Mouse (Mus musculus): ENCODE data around the gene Rorc. TPM values are rescaled to one million over a fixed set of nuclear protein-coding genes. Genes with fewer than 3 reads are reported as not detected.

Rorc gene
- polyA plus RNA-seq, 1 experiment from 2014 or later = 0.08 TPM

DNA sequence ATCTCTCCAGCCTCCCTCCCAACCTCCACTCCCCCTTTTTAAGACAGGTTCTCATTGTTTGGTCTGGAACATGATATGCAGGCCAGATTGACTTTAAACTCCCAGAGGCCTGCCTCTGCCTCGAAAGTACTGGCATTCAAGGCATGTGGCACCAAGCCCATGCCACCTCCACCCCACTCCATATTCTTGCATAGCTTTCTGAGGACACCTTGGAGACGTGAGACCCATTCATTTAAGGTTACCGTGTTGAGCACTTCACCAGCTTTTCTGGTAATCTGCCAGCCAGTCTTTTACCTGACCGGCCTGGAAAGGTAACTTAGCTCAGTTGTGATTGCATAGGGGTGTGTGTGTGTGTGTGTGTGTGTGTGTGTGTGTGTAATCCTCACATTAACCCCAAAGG lies 33.0 kb downstream of the Rorc start:
- 76% methylated on average over 4 of the region's 4 CpGs for WGBS
- no peak overlapping the region for H3K27ac ChIP-seq (ENCODE audit: low read depth, low read length)
- H3K4me2 ChIP-seq (replicated peaks; ENCODE audit: low read depth, low read length) = no peak overlapping the region

DNA sequence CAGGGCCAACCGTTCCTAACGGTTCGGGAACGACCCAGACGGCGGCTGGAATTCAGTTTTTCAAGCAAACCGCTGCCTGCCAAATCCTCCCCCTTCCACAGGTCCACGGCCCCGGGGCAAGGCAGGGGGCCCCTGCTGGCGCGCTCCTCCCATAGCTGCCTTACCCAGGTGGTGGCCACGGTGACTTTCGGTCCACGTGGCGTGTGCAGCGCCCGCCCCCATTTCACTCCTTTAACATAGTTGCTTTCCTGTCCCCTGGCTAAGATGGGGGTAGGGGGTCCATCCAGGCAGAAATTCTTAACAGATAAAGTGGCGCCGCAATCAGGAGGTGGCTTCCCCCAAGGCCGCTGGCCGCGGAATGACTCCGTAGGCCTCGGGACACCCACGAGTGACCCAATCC lies 39.9 kb downstream of the Rorc start:
- DNase-seq (ENCODE audit: low spot score) (no peak), ATAC-seq (ENCODE audit: low FRiP score) (peak; percentile 68)
- peak overlapping the region; percentile 62 for H3K9ac ChIP-seq (ENCODE audit: low read depth, low read length)
- 0 out of 2 replicates have a peak, but pooled peaks cover 3% of the 10 kb centered on the region for H3K4me1 ChIP-seq (replicated peaks; ENCODE audit: control insufficient read depth, insufficient read depth, low read length)
- H3K4me3 ChIP-seq (ENCODE audit: low read depth, low read length) = peak overlapping the region; percentile 49
- peak overlapping the region; percentile 52; the same call in 1 of the 2 replicates for H3K27ac ChIP-seq (ENCODE audit: low read depth, low read length)
- H3K36me3 ChIP-seq (ENCODE audit: control insufficient read depth, insufficient read depth, low read length) = no peaks in the 10 kb centered on the region
- H3K9me3 ChIP-seq (ENCODE audit: control insufficient read depth, low read length) = no peaks in the 10 kb centered on the region
- H3K27me3 ChIP-seq (ENCODE audit: control insufficient read depth, insufficient read depth, low read length) = no peaks in the 10 kb centered on the region
- 8% methylated on average over 22 of the region's 25 CpGs for WGBS
- H3K4me2 ChIP-seq (replicated peaks; ENCODE audit: low read depth, low read length) = peak overlapping the region; percentile 90

More for the DNA sequence above, 33.0 kb downstream of the Rorc start:
- Histone ChIP-seq H3K9ac (ENCODE audit: low read depth, low read length) (no peak overlapping the region), H3K36me3 (ENCODE audit: control insufficient read depth, insufficient read depth, low read length) (no peaks in the 10 kb centered on the region), H3K4me1 (replicated peaks; ENCODE audit: control insufficient read depth, insufficient read depth, low read length) (peaks cover 2% of the 10 kb centered on the region; the same call in 1 of the 2 replicates), H3K4me3 (ENCODE audit: low read depth, low read length) (no peak overlapping the region), H3K27me3 (ENCODE audit: control insufficient read depth, insufficient read depth, low read length) (no peaks in the 10 kb centered on the region; the same call in 1 of the 2 replicates), H3K9me3 (ENCODE audit: control insufficient read depth, low read length) (no peaks in the 10 kb centered on the region)
- ATAC-seq (ENCODE audit: low FRiP score) = no peak
- no peak for DNase-seq (ENCODE audit: low spot score)

DNA sequence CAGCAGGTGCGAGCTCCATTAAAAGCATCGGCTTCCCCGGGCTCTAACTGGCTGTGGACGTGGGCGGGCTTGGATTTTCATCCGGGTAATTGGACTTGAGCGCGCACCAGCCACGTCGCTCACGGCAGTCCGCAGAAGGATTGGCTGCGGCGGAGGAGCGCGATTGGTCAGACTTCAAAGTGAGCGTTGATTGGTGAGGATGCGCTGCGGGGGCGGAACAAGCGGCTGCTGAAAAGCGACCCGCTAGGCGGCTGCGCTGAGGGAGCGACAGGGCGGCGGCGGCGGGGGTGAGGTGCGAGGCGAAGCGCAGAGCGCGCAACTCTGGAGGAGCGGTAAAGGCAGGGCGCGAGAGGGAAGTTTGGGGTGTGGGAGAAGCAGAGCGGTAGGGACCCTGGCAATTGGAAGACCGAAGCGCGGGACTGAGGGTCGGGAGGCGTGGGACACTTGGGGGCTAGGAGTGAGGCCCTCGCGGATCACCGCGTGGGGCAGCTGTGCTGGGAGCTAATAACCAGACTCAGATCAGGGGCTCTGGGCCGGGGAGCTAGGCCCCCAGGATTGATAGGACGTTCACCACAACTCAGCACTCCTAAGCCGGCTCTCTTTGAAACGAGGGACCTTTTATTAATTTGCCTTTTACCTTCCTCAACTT lies 40.6 kb downstream of the Rorc start, which contains the start of gene Tdrkh:
TSS of gene Tdrkh (plus strand) at position 243 of the 649 bp plus-strand sequence.
- peak within 1 kb of the TSS; percentile 52; the same call in 1 of the 2 replicates for H3K27ac ChIP-seq (ENCODE audit: low read depth, low read length)
- 0 out of 2 replicates have a peak, but pooled peaks cover 3% of the 10 kb centered on the region for H3K4me1 ChIP-seq (replicated peaks; ENCODE audit: control insufficient read depth, insufficient read depth, low read length)

DNA sequence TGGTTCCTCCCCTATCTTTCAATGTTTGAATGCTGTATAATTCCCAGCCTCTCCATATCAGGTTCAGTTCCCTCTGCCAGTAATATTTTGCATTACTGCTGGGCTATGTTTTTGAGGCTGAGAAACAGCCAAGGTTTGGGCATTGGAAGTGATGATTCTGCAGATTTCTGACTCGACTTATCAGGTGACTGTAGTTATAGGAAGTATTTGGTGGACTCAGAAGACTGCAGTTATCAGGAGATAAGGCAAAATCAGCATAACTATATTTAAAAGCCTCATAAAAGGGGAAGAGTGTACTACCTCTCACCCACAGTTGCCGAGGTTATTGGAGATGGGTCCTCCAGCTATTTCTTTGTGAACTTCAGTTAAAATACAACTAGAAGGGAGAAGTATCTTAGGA lies 58.4 kb downstream of the Rorc start:
- DNase-seq (ENCODE audit: low spot score) = no peak
- no peak overlapping the region for H3K4me2 ChIP-seq (replicated peaks; ENCODE audit: low read depth, low read length)
- ATAC-seq (ENCODE audit: low FRiP score) = no peak
- WGBS = 79% methylated on average over 2 of the region's 2 CpGs
- H3K9me3 ChIP-seq (ENCODE audit: control insufficient read depth, low read length) = no peaks in the 10 kb centered on the region
- no peak overlapping the region for H3K9ac ChIP-seq (ENCODE audit: low read depth, low read length)
- H3K4me1 ChIP-seq (replicated peaks; ENCODE audit: control insufficient read depth, insufficient read depth, low read length) = no peaks in the 10 kb centered on the region
- H3K27ac ChIP-seq (ENCODE audit: low read depth, low read length) = no peak overlapping the region
- H3K27me3 ChIP-seq (ENCODE audit: control insufficient read depth, insufficient read depth, low read length) = no peaks in the 10 kb centered on the region
- H3K36me3 ChIP-seq (ENCODE audit: control insufficient read depth, insufficient read depth, low read length) = no peaks in the 10 kb centered on the region
- H3K4me3 ChIP-seq (ENCODE audit: low read depth, low read length) = no peak overlapping the region

More for the DNA sequence above, 40.6 kb downstream of the Rorc start, which contains the start of gene Tdrkh:
- 9% methylated on average over 52 of the region's 52 CpGs for WGBS
- DNase-seq (ENCODE audit: low spot score) = peak; percentile 96
- peak within 1 kb of the TSS; percentile 49 for H3K4me3 ChIP-seq (ENCODE audit: low read depth, low read length)
- ATAC-seq (ENCODE audit: low FRiP score) = peak; percentile 98
- no peaks in the 10 kb centered on the region for H3K9me3 ChIP-seq (ENCODE audit: control insufficient read depth, low read length)
- H3K9ac ChIP-seq (ENCODE audit: low read depth, low read length) = peak within 1 kb of the TSS; percentile 62
- no peaks in the 10 kb centered on the region for H3K27me3 ChIP-seq (ENCODE audit: control insufficient read depth, insufficient read depth, low read length)
- peak within 1 kb of the TSS; percentile 90 for H3K4me2 ChIP-seq (replicated peaks; ENCODE audit: low read depth, low read length)
- no peaks in the 10 kb centered on the region for H3K36me3 ChIP-seq (ENCODE audit: control insufficient read depth, insufficient read depth, low read length)

DNA sequence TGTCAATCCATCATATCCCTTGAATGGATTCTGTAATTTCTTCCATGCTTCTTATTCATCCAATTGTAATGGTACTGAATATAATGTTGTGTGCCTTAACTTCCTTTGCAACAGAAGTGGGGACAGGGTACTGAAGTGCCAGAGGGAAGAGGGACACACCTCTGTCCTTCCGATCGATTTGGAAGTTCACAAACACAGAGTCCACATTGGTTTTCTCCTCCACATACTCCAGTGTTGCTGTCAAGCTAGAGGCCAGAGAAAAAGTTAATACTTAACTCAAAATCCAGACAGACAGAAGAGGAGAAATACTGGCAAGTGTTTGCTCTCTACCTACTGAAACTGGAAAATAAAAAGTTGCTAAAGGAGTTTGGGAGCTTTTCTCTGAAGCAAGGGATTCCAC lies 61.7 kb downstream of the Rorc start:
- no peak for DNase-seq (ENCODE audit: low spot score)
- ATAC-seq (ENCODE audit: low FRiP score) = no peak
- WGBS = 91% methylated on average over 2 of the region's 2 CpGs
- Histone ChIP-seq H3K9me3 (ENCODE audit: control insufficient read depth, low read length) (no peaks in the 10 kb centered on the region), H3K27me3 (ENCODE audit: control insufficient read depth, insufficient read depth, low read length) (no peaks in the 10 kb centered on the region), H3K4me1 (replicated peaks; ENCODE audit: control insufficient read depth, insufficient read depth, low read length) (no peaks in the 10 kb centered on the region), H3K4me2 (replicated peaks; ENCODE audit: low read depth, low read length) (no peak overlapping the region), H3K4me3 (ENCODE audit: low read depth, low read length) (no peak overlapping the region), H3K36me3 (ENCODE audit: control insufficient read depth, insufficient read depth, low read length) (no peaks in the 10 kb centered on the region), H3K9ac (ENCODE audit: low read depth, low read length) (no peak overlapping the region), H3K27ac (ENCODE audit: low read depth, low read length) (no peak overlapping the region)

DNA sequence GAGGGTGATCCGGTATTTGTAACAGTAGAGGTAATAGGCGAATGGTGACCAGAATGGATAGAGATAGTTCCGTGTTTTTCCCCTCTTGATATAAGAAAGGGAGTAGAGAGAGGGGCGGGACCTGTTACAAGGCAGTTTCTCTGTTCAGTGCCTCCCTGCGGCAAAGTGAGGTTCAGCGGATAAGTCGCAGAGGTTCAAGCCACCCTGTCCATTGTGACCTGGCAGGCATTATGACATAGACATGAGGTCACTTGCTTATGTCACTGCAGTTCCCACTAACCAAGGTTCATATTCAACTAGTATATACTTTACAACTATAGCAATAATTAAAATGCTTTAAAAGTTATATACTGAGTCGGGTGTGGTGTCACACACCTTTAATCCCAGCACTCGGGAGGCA lies 63.8 kb downstream of the Rorc start:
- Histone ChIP-seq H3K36me3 (ENCODE audit: control insufficient read depth, insufficient read depth, low read length) (no peaks in the 10 kb centered on the region), H3K4me2 (replicated peaks; ENCODE audit: low read depth, low read length) (no peak overlapping the region), H3K4me3 (ENCODE audit: low read depth, low read length) (no peak overlapping the region), H3K27ac (ENCODE audit: low read depth, low read length) (no peak overlapping the region), H3K9me3 (ENCODE audit: control insufficient read depth, low read length) (no peaks in the 10 kb centered on the region), H3K9ac (ENCODE audit: low read depth, low read length) (no peak overlapping the region), H3K27me3 (ENCODE audit: control insufficient read depth, insufficient read depth, low read length) (no peaks in the 10 kb centered on the region), H3K4me1 (replicated peaks; ENCODE audit: control insufficient read depth, insufficient read depth, low read length) (no peaks in the 10 kb centered on the region)
- ATAC-seq (ENCODE audit: low FRiP score) (no peak), DNase-seq (ENCODE audit: low spot score) (no peak)
- 87% methylated on average over 9 of the region's 9 CpGs for WGBS

DNA sequence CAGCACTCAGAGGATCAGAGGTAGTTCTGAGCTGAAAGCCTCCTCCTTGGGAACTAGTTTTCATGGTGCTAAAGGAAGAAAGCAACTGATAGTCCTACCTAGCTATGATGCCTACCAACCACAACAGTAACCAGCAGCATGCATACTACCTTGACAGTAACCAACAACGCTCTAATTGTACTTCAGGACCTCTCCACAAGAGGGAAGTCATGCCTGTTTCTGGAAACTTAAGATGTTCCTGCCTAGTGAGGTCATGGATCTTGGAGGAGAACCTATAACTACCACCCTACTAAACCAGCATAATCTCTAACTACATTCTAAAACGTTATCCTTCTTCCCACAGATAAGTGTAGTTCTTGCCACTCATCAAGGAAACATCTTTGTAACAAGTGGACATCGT lies 68.6 kb downstream of the Rorc start:
- H3K4me2 ChIP-seq (replicated peaks; ENCODE audit: low read depth, low read length) = no peak overlapping the region
- ATAC-seq (ENCODE audit: low FRiP score) (no peak), DNase-seq (ENCODE audit: low spot score) (no peak)
- no peak overlapping the region for H3K4me3 ChIP-seq (ENCODE audit: low read depth, low read length)
- no peaks in the 10 kb centered on the region for H3K36me3 ChIP-seq (ENCODE audit: control insufficient read depth, insufficient read depth, low read length)
- peaks cover 2% of the 10 kb centered on the region; the same call in 1 of the 2 replicates for H3K4me1 ChIP-seq (replicated peaks; ENCODE audit: control insufficient read depth, insufficient read depth, low read length)
- no peaks in the 10 kb centered on the region for H3K27me3 ChIP-seq (ENCODE audit: control insufficient read depth, insufficient read depth, low read length)
- H3K9me3 ChIP-seq (ENCODE audit: control insufficient read depth, low read length) = no peaks in the 10 kb centered on the region
- WGBS = 44% methylated on average over 3 of the region's 3 CpGs
- H3K9ac ChIP-seq (ENCODE audit: low read depth, low read length) = no peak overlapping the region
- no peak overlapping the region for H3K27ac ChIP-seq (ENCODE audit: low read depth, low read length)

DNA sequence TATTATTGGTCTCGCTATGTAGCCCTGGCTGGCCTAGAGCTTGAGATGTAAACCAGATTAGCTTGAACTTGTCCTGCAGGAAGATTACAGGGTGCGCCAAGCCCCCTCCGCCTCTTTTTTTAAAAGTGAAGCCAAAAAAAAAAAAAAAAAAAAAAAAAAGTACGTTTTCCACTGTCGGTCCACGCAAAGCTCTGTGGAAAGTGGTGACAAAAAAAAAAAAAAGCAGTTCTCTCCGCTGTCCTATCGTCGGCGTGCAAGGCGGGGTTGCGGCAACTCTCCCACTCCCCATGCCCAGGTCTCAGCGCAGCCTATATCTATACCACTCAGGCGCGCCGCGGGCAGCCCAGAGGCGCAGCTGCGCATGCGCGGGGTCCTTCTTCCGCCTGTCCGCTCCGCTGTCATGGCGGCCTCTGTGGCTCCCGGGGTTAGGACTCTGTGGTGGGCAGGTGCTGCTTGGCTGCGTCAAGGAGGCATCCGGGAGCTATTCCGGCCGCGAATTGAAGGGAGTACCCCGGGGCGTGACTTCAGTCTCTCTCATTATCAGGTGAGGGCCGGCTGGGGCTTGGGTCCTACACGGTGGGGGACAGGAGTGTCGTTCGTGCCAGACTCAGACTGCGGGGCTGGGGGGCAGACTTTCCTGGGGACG lies 70.5 kb downstream of the Rorc start, which contains the start of gene Mrpl9:
TSS of gene Mrpl9 (plus strand) at position 368 of the 646 bp plus-strand sequence.
- 1% methylated on average over 39 of the region's 39 CpGs for WGBS
- no peaks in the 10 kb centered on the region for H3K27me3 ChIP-seq (ENCODE audit: control insufficient read depth, insufficient read depth, low read length)
- peak within 1 kb of the TSS; percentile 55; the same call in 1 of the 2 replicates for H3K27ac ChIP-seq (ENCODE audit: low read depth, low read length)
- H3K4me1 ChIP-seq (replicated peaks; ENCODE audit: control insufficient read depth, insufficient read depth, low read length) = peaks cover 2% of the 10 kb centered on the region; the same call in 1 of the 2 replicates
- peak within 1 kb of the TSS; percentile 74 for H3K4me3 ChIP-seq (ENCODE audit: low read depth, low read length)
- peak within 1 kb of the TSS; percentile 46 for H3K4me2 ChIP-seq (replicated peaks; ENCODE audit: low read depth, low read length)
- ATAC-seq (ENCODE audit: low FRiP score) (peak; percentile 98), DNase-seq (ENCODE audit: low spot score) (peak; percentile 98)
- H3K9me3 ChIP-seq (ENCODE audit: control insufficient read depth, low read length) = no peaks in the 10 kb centered on the region
- H3K9ac ChIP-seq (ENCODE audit: low read depth, low read length) = peak within 1 kb of the TSS; percentile 86
- peaks cover 7% of the 10 kb centered on the region for H3K36me3 ChIP-seq (ENCODE audit: control insufficient read depth, insufficient read depth, low read length)
